Mouse (Mus musculus) hindbrain, embryonic 16.5 days (tissue): ENCODE measurements around the gene Mfap1b. TPM values are rescaled to one million over a fixed set of nuclear protein-coding genes. Genes with fewer than 3 reads are reported as not detected.

Experiments
- microRNA-seq: library from miRNA; unstranded; fragments of <30 nt; microRNA quantifications from one replicate; pipeline ENCODE4, GENCODE M21; 2017
- polyA plus RNA-seq: library from polyadenylated mRNA; unstranded; fragments of >200 nt; fragmentation: Nextera tagmentation; extraction: Ambion mirVana; gene quantifications from 2 replicates; pipeline ENCODE4 v1.2.1, GENCODE M21; 2015

The Mfap1b gene
- polyA plus RNA-seq, 1 experiment from 2014 or later: 68.2 TPM

Small RNA genes lying within 50 kb of the gene (microRNA-seq; reads per million reads assigned to microRNA genes)
- not detected for gene Gm22953

Other genes starting within 250 kb of the Mfap1b start
- 134 and 146 TPM in 2 replicates for gene Trp53bp1, start 202.7 kb downstream of the Mfap1b start, polyA plus RNA-seq
- gene Map1a, start 184.5 kb downstream of the Mfap1b start, polyA plus RNA-seq: 29.6 and 46.5 TPM in 2 replicates
- gene Ppip5k1, start 118.7 kb downstream of the Mfap1b start, polyA plus RNA-seq: 22.6 and 23.2 TPM in 2 replicates
- 137 and 165 TPM in 2 replicates for gene Ckmt1, start 116.4 kb downstream of the Mfap1b start, polyA plus RNA-seq
- gene Strc, start 86.9 kb downstream of the Mfap1b start, polyA plus RNA-seq: 0.03 and 0.04 TPM in 2 replicates
- 379 and 403 TPM in 2 replicates for gene Pdia3, start 60.3 kb downstream of the Mfap1b start, polyA plus RNA-seq
- gene Catsper2, start 60.3 kb downstream of the Mfap1b start, polyA plus RNA-seq: 3.5 and 3.6 TPM in 2 replicates
- gene Ell3, start 29.8 kb downstream of the Mfap1b start, polyA plus RNA-seq: 2.4 and 3.0 TPM in 2 replicates
- gene Serf2, start 24.9 kb downstream of the Mfap1b start, polyA plus RNA-seq: 254 and 262 TPM in 2 replicates
- gene Hypk, start 20.8 kb downstream of the Mfap1b start, polyA plus RNA-seq: 99.2 and 122 TPM in 2 replicates
- gene Serinc4, start 17.3 kb downstream of the Mfap1b start, polyA plus RNA-seq: 0.95 and 1.2 TPM in 2 replicates
- 28.4 and 28.6 TPM in 2 replicates for gene Mfap1a, start 32.6 kb upstream of the Mfap1b start, polyA plus RNA-seq
- 3.2 TPM in 2 replicates for gene Wdr76, start 32.7 kb upstream of the Mfap1b start, polyA plus RNA-seq